In the genomic region with DNA sequence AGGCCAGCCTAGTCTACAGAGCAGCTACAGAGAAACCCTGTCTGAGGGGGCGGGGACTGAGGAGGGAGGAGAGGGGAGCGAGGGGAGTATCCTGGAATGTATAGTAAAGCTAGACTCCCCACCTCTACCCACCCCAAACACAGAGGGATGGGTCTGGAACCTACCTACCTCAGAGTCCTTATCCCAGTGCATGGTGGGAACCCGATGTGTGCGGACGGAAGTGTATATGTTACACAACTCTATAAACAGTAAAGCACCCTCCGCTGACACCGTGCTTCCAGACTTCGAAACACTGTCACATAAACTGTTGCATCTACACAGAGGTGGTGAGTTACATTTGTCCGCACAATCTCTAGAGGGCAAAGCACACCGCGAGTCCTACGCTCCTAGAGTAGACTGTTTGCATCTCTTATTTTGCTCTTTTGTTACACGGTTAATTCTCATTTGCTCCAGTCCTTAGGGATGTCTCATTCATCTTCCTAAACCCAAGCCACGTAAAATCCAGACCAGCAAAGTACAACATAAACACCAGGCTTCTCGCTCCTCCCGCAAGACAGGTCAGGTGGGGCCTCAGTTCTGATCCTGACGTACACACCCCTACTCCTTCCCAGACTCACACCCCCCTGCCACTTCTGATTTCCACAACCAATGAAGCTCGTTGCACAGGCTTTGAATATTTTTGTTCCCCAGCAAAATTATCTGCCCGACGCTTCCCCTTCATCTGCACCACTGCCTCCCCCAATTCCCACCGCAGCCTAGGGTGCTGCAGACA, we compare ENCODE assay signal across 8 mouse cellular contexts. TPM values are rescaled to one million over a fixed set of nuclear protein-coding genes. Genes with fewer than 3 reads are reported as not detected.
DNase-seq lines count a peak whose midpoint lies in the region; ATAC-seq and TF ChIP-seq lines count a peak whose summit lies in the region.

No protein-coding gene starts in this region.

- no peak for TF ChIP-seq CTCF in testis, adult 2 months (IDR thresholded peaks at IDR 0.05; ENCODE audit: control insufficient read depth, insufficient read depth, insufficient replicate concordance, low read depth, low read length)

- intact Hi-C loops in gastrocnemius, postnatal 36 days (cut with DNase I), result no loop called here

- under 1% methylated on average over 21 of the region's 21 CpGs for WGBS in forebrain, embryonic 16.5 days
- under 1% methylated on average over 21 of the region's 21 CpGs for WGBS in kidney, embryonic 16.5 days
- WGBS in stomach, embryonic 16.5 days, result under 1% methylated on average over 21 of the region's 21 CpGs

- peak; percentile 70 for ATAC-seq in forebrain, embryonic 16.5 days
- ATAC-seq in kidney, embryonic 16.5 days (ENCODE audit: low FRiP score, low TSS enrichment), result peak; percentile 84
- peak; percentile 67 for ATAC-seq in stomach, embryonic 16.5 days (ENCODE audit: insufficient read depth, low FRiP score)

- peak overlapping the region; percentile 79 for H3K4me3 ChIP-seq in testis, adult 2 months (ENCODE audit: control insufficient read depth, low read depth, low read length)
- H3K4me3 ChIP-seq in forebrain, embryonic 16.5 days (replicated peaks; ENCODE audit: low read length), result peak overlapping the region; percentile 85
- H3K4me3 ChIP-seq in kidney, embryonic 16.5 days (ENCODE audit: low read length), result peak overlapping the region; percentile 74
- peak overlapping the region; percentile 93 for H3K4me3 ChIP-seq in megakaryocyte, embryonic 14.5 days (replicated peaks)
- peak overlapping the region; percentile 72 for H3K4me3 ChIP-seq in stomach, embryonic 16.5 days (replicated peaks; ENCODE audit: low read length)

- H3K9me3 ChIP-seq in forebrain, embryonic 16.5 days (ENCODE audit: control insufficient read depth, low read length), result no peaks in the 10 kb centered on the region
- H3K9me3 ChIP-seq in kidney, embryonic 16.5 days (ENCODE audit: low read length), result no peaks in the 10 kb centered on the region
- no peaks in the 10 kb centered on the region for H3K9me3 ChIP-seq in megakaryocyte, embryonic 14.5 days
- no peaks in the 10 kb centered on the region for H3K9me3 ChIP-seq in stomach, embryonic 16.5 days (replicated peaks; ENCODE audit: control insufficient read depth, low read length)

- H3K4me1 ChIP-seq in testis, adult 2 months (ENCODE audit: control insufficient read depth, insufficient read depth, low read length), result peaks cover 4% of the 10 kb centered on the region
- H3K4me1 ChIP-seq in forebrain, embryonic 16.5 days (replicated peaks; ENCODE audit: control insufficient read depth, insufficient read depth, low read length), result peaks cover 11% of the 10 kb centered on the region
- H3K4me1 ChIP-seq in kidney, embryonic 16.5 days (ENCODE audit: insufficient read depth, low read length), result peaks cover 7% of the 10 kb centered on the region
- peaks cover 32% of the 10 kb centered on the region for H3K4me1 ChIP-seq in megakaryocyte, embryonic 14.5 days
- peaks cover 4% of the 10 kb centered on the region; the same call in 1 of the 2 replicates for H3K4me1 ChIP-seq in stomach, embryonic 16.5 days (ENCODE audit: control insufficient read depth, insufficient read depth, low read length)

- no peak for DNase-seq in testis, postnatal 10 days (ENCODE audit: low spot score)
- DNase-seq in cerebellum, adult 11-12 months, result peak; percentile 20
- DNase-seq in gastrocnemius, postnatal 36 days, result no peak

- 0 out of 2 replicates have a peak overlapping the region, but pooled peaks have one; percentile 33 for H3K27ac ChIP-seq in testis, adult 2 months (ENCODE audit: control insufficient read depth, insufficient read depth, low read depth, low read length)
- peak overlapping the region; percentile 23; the same call in 1 of the 2 replicates for H3K27ac ChIP-seq in forebrain, embryonic 16.5 days (ENCODE audit: low read length)
- H3K27ac ChIP-seq in kidney, embryonic 16.5 days (ENCODE audit: low read length), result 0 out of 2 replicates have a peak overlapping the region, but pooled peaks have one; percentile 12
- peak overlapping the region; percentile 53; the same call in 1 of the 2 replicates for H3K27ac ChIP-seq in stomach, embryonic 16.5 days (ENCODE audit: low read length)

- TF ChIP-seq POLR2A in testis, adult 2 months (IDR thresholded peaks at IDR 0.05; ENCODE audit: control insufficient read depth, low read depth, low read length), result no peak

- H3K36me3 ChIP-seq in testis, adult 2 months (ENCODE audit: control insufficient read depth, insufficient read depth, low read length), result no peaks in the 10 kb centered on the region
- H3K36me3 ChIP-seq in forebrain, embryonic 16.5 days (ENCODE audit: control insufficient read depth, insufficient read depth), result no peaks in the 10 kb centered on the region
- no peaks in the 10 kb centered on the region for H3K36me3 ChIP-seq in kidney, embryonic 16.5 days (ENCODE audit: insufficient read depth, low read length)
- no peaks in the 10 kb centered on the region for H3K36me3 ChIP-seq in megakaryocyte, embryonic 14.5 days (replicated peaks; ENCODE audit: low read length)
- H3K36me3 ChIP-seq in stomach, embryonic 16.5 days (ENCODE audit: control insufficient read depth, insufficient read depth, low read length), result no peaks in the 10 kb centered on the region

- no peaks in the 10 kb centered on the region for H3K27me3 ChIP-seq in testis, adult 2 months (ENCODE audit: control insufficient read depth, insufficient read depth, low read length)
- no peaks in the 10 kb centered on the region for H3K27me3 ChIP-seq in forebrain, embryonic 16.5 days (replicated peaks; ENCODE audit: control insufficient read depth, insufficient read depth, low read length)
- H3K27me3 ChIP-seq in kidney, embryonic 16.5 days (ENCODE audit: insufficient read depth, low read length), result no peaks in the 10 kb centered on the region
- no peaks in the 10 kb centered on the region for H3K27me3 ChIP-seq in megakaryocyte, embryonic 14.5 days (replicated peaks)
- H3K27me3 ChIP-seq in stomach, embryonic 16.5 days (ENCODE audit: control insufficient read depth, insufficient read depth, low read length), result no peaks in the 10 kb centered on the region

- peak overlapping the region; percentile 79 for H3K9ac ChIP-seq in forebrain, embryonic 16.5 days (replicated peaks; ENCODE audit: low read depth, low read length)
- peak overlapping the region; percentile 79 for H3K9ac ChIP-seq in kidney, embryonic 16.5 days (replicated peaks; ENCODE audit: low read length)
- peak overlapping the region; percentile 76 for H3K9ac ChIP-seq in stomach, embryonic 16.5 days (ENCODE audit: low read length)

- H3K4me2 ChIP-seq in forebrain, embryonic 16.5 days (ENCODE audit: low read length), result peak overlapping the region; percentile 96
- H3K4me2 ChIP-seq in kidney, embryonic 16.5 days (replicated peaks; ENCODE audit: low read depth, low read length), result peak overlapping the region; percentile 98
- peak overlapping the region; percentile 95 for H3K4me2 ChIP-seq in stomach, embryonic 16.5 days (ENCODE audit: low read depth, low read length)

RNA-seq across cellular contexts. Expression of gene Smyd3, which starts 0.7 kb away (rescaled TPM):
- polyA plus RNA-seq in testis, adult 2 months (2012; rRNA removed), result 2.0 and 2.4 TPM in 2 replicates
- polyA plus RNA-seq in forebrain, embryonic 16.5 days (2015; fragmentation: Nextera tagmentation; extraction: Ambion mirVana), result 29.3 and 29.4 TPM in 2 replicates
- 20.2 and 21.4 TPM in 2 replicates for polyA plus RNA-seq in kidney, embryonic 16.5 days (2015; fragmentation: Nextera tagmentation; extraction: Ambion mirVana)
- 2.4 TPM in 1 of 2 replicates, not detected in the other for polyA plus RNA-seq in megakaryocyte, embryonic 14.5 days (2012; ENCODE audit: insufficient read depth, low replicate concordance)
- 18.8 and 18.9 TPM in 2 replicates for polyA plus RNA-seq in stomach, embryonic 16.5 days (2015; fragmentation: Nextera tagmentation; extraction: Ambion mirVana)
- 1 to 10 TPM; 3.4 to 4.6 TPM for total RNA-seq in gastrocnemius, postnatal 36 days (2021)

RNA-seq across cellular contexts. Expression of gene Tfb2m, which starts 28.9 kb away (rescaled TPM):
- polyA plus RNA-seq in testis, adult 2 months (2012; rRNA removed), result 4.9 and 6.7 TPM in 2 replicates
- 45.5 and 52.0 TPM in 2 replicates for polyA plus RNA-seq in forebrain, embryonic 16.5 days (2015; fragmentation: Nextera tagmentation; extraction: Ambion mirVana)
- polyA plus RNA-seq in kidney, embryonic 16.5 days (2015; fragmentation: Nextera tagmentation; extraction: Ambion mirVana), result 27.1 and 38.0 TPM in 2 replicates
- 5.7 and 6.8 TPM in 2 replicates for polyA plus RNA-seq in megakaryocyte, embryonic 14.5 days (2012; ENCODE audit: insufficient read depth, low replicate concordance)
- 25.8 and 31.0 TPM in 2 replicates for polyA plus RNA-seq in stomach, embryonic 16.5 days (2015; fragmentation: Nextera tagmentation; extraction: Ambion mirVana)
- 10 to 100 TPM; 30.9 to 37.4 TPM for total RNA-seq in gastrocnemius, postnatal 36 days (2021)

RNA-seq across cellular contexts. Expression of gene Cnst, which starts 29.0 kb away (rescaled TPM):
- 10.3 and 11.0 TPM in 2 replicates for polyA plus RNA-seq in testis, adult 2 months (2012; rRNA removed)
- polyA plus RNA-seq in forebrain, embryonic 16.5 days (2015; fragmentation: Nextera tagmentation; extraction: Ambion mirVana), result 32.4 and 34.0 TPM in 2 replicates
- 16.3 and 16.5 TPM in 2 replicates for polyA plus RNA-seq in kidney, embryonic 16.5 days (2015; fragmentation: Nextera tagmentation; extraction: Ambion mirVana)
- polyA plus RNA-seq in megakaryocyte, embryonic 14.5 days (2012; ENCODE audit: insufficient read depth, low replicate concordance), result 4.7 and 7.3 TPM in 2 replicates
- polyA plus RNA-seq in stomach, embryonic 16.5 days (2015; fragmentation: Nextera tagmentation; extraction: Ambion mirVana), result 16.6 and 18.8 TPM in 2 replicates
- 10 to 100 TPM; 25.2 to 26.6 TPM for total RNA-seq in gastrocnemius, postnatal 36 days (2021)
